Mouse (Mus musculus) MEL (cell line): ENCODE measurements at regions not wholly inside any gene's neighbourhood (a gene's known extent, or its start where the extent isn't known, plus 50 kb on each side); places are given as distances from the start of the nearest gene placed in this dataset.

Experiments used
- CHD1 ChIP-seq: IDR thresholded peaks from 2 replicates; pipeline ENCODE4 v1.6.1; 2012; ENCODE audit warnings: low read depth, mild to moderate bottlenecking, inconsistent platforms, low read length, improper control_type of control experiment
- CTCF ChIP-seq, 3 experiments: IDR thresholded peaks in 2 of 3; conservative IDR thresholded peaks in 1 of 3; 2 replicates each; pipeline ENCODE4 v1.5.1; 2011 to 2012; ENCODE audit warnings: low read length in 3 of 3, low read depth in 2 of 3, mild to moderate bottlenecking in 2 of 3, improper control_type of control experiment in 1 of 3, inconsistent platforms in 1 of 3, mixed read lengths in 1 of 3, moderate library complexity in 1 of 3; ENCODE audit not compliant: control insufficient read depth in 1 of 3, insufficient read depth in 1 of 3, poor library complexity in 1 of 3, severe bottlenecking in 1 of 3
- GABPA ChIP-seq: IDR thresholded peaks from 2 replicates; pipeline ENCODE4 v1.6.1; 2012; ENCODE audit warnings: low read depth, mild to moderate bottlenecking, inconsistent platforms, low read length, improper control_type of control experiment, moderate library complexity
- GATA1 ChIP-seq: IDR thresholded peaks from 2 replicates; pipeline ENCODE4 v1.6.1; 2011; ENCODE audit warnings: low read depth, low read length, improper control_type of control experiment
- MAFK ChIP-seq: IDR thresholded peaks from 2 replicates; pipeline ENCODE4 v1.6.1; 2011; ENCODE audit warnings: low read depth, mild to moderate bottlenecking, low read length, improper control_type of control experiment, borderline replicate concordance
- NELFE ChIP-seq: IDR thresholded peaks from 2 replicates; pipeline ENCODE4 v1.6.1; 2011; ENCODE audit warnings: low read depth, low read length, improper control_type of control experiment

DNA sequence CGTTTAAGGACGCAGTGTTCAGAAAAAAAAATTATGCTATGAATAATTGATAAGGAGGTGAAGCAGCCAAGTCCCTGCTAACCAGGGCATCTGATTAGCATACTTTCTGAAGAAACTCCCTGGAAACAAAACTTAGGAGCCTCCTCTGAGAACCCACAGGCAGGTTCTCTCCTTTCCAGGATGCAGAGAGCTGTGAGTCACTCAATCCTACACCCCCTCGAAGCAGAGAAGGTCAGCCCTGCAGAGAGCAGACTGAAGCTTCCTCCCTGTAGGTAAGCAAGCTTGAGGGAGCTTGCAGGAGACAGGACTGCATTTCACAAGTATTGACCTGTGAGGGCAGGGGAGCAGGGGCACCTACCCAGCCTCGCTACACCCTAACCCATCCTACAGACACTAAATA is 83.7 kb upstream of the L3mbtl4 start:
- TF ChIP-seq CTCF (IDR thresholded peaks at IDR 0.05 in 2 of 3, conservative IDR thresholded peaks at IDR 0.05 in 1 of 3; ENCODE audit: control insufficient read depth in 1 of 3, insufficient read depth in 1 of 3, low read depth in 2 of 3, low read length in 3 of 3, poor library complexity in 1 of 3, severe bottlenecking in 1 of 3) (no peak), GATA1 (no peak), NELFE (no peak), GABPA (no peak), CHD1 (no peak), MAFK (no peak)
